ENCODE assay signal across 32 mouse cellular contexts in the genomic region with DNA sequence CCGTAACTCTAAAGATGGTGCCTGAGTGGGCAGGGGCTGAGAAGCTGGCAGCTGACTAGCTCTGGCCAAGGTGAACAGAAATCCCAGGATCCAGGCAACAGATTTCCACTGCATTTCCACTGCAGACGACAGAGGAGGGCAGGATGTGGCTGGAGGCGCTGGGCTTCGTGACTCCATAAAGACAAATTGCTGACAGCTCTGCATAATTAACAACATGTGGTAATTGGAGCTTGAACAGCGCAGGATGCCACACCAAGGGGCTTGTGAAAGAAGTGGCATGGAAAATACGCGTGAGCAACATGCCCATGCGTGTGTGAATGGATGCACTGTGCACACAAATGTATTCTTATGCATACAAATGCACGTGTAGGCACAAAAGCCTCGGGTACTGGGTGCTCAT.
DNase-seq lines count a peak whose midpoint lies in the region; ATAC-seq and TF ChIP-seq lines count a peak whose summit lies in the region.
"Had no signal": no experiment of that assay in that cellular context is flagged by ENCODE, and none has a peak within 500 bp of the region (broad histone marks: within the 10 kb centered on the region; RNA-seq: fewer than 3 reads in every experiment).

No protein-coding gene starts in this region.

- no peaks in the 10 kb centered on the region for H3K27me3 ChIP-seq in forebrain, embryonic 10.5 days (ENCODE audit: poor library complexity, severe bottlenecking)
- H3K27me3 ChIP-seq in forebrain, postnatal 0 days (ENCODE audit: insufficient read depth, low read length), result no peaks in the 10 kb centered on the region
- H3K27me3 ChIP-seq in hindbrain, postnatal 0 days (ENCODE audit: insufficient read depth, low read length), result no peaks in the 10 kb centered on the region
- no peaks in the 10 kb centered on the region for H3K27me3 ChIP-seq in hindbrain, embryonic 10.5 days (ENCODE audit: insufficient read depth, poor library complexity, severe bottlenecking)
- H3K27me3 ChIP-seq: CH12.LX; embryonic facial prominence, embryonic 12.5 days; liver, embryonic 12.5 days; midbrain, embryonic 15.5 days; Patski had no signal

- H3K27ac ChIP-seq in forebrain, embryonic 10.5 days, result peak overlapping the region; percentile 20; the same call in 1 of the 2 replicates
- no peak overlapping the region for H3K27ac ChIP-seq in forebrain, postnatal 0 days (ENCODE audit: low read depth, low read length)
- H3K27ac ChIP-seq in hindbrain, postnatal 0 days, result no peak overlapping the region
- H3K27ac ChIP-seq in hindbrain, embryonic 10.5 days, result no peak overlapping the region; the same call in 1 of the 2 replicates
- H3K27ac ChIP-seq: embryonic facial prominence, embryonic 12.5 days; gastrocnemius, adult 2 months; kidney, postnatal 0 days; liver, embryonic 12.5 days; midbrain, embryonic 15.5 days; stomach, postnatal 0 days had no signal

- no peak overlapping the region for H3K9ac ChIP-seq in forebrain, postnatal 0 days
- no peak overlapping the region for H3K9ac ChIP-seq in hindbrain, postnatal 0 days (replicated peaks; ENCODE audit: low read length)
- H3K9ac ChIP-seq: embryonic facial prominence, embryonic 12.5 days; liver, embryonic 12.5 days; liver, postnatal 0 days; midbrain, embryonic 15.5 days had no signal

- peaks cover 5% of the 10 kb centered on the region for H3K4me1 ChIP-seq in forebrain, embryonic 10.5 days
- H3K4me1 ChIP-seq in forebrain, postnatal 0 days (ENCODE audit: insufficient read depth), result no peaks in the 10 kb centered on the region
- no peaks in the 10 kb centered on the region for H3K4me1 ChIP-seq in hindbrain, postnatal 0 days (ENCODE audit: insufficient read depth, low read length)
- peaks cover 27% of the 10 kb centered on the region for H3K4me1 ChIP-seq in hindbrain, embryonic 10.5 days (replicated peaks)
- H3K4me1 ChIP-seq: embryonic facial prominence, embryonic 12.5 days; liver, embryonic 12.5 days; megakaryocyte, embryonic 14.5 days had no signal

- TF ChIP-seq CTCF in forebrain, postnatal 0 days (IDR thresholded peaks at IDR 0.05; ENCODE audit: low read depth), result no peak
- no peak for TF ChIP-seq CTCF in hindbrain, postnatal 0 days (IDR thresholded peaks at IDR 0.05; ENCODE audit: low read depth)

- DNase-seq in forebrain, embryonic 10.5 days (ENCODE audit: extremely low spot score, low spot score), result no peak
- DNase-seq in forebrain, postnatal 0 days, result no peak
- DNase-seq in hindbrain, postnatal 0 days (ENCODE audit: low spot score), result peak; percentile 31
- DNase-seq in hindbrain, embryonic 10.5 days (ENCODE audit: low spot score), result no peak
- DNase-seq in retina, postnatal 1 day, result peak; percentile 74
- no peak for DNase-seq in retina, embryonic 14.5 days (ENCODE audit: low spot score)
- no peak for DNase-seq in cerebellum, adult 9-11 months
- no peak for DNase-seq in MN1 (ENCODE audit: low spot score)
- DNase-seq: adrenal gland, postnatal 14 days; cerebellum, adult 2 months; cerebellum, postnatal 25 days; gastrocnemius, adult 2 months; gastrocnemius, postnatal 36 days; heart, adult 18-20 months; heart, postnatal 36 days; kidney, adult 8-10 months; kidney, postnatal 4 days; liver, postnatal 0 days; lung, postnatal 4 days; right cerebral cortex, postnatal 4 days; thymus, adult 18-20 months; thymus, postnatal 25 days had no signal

- H3K4me3 ChIP-seq in forebrain, embryonic 10.5 days, result no peak overlapping the region
- H3K4me3 ChIP-seq in forebrain, postnatal 0 days (ENCODE audit: low read depth, low read length), result no peak overlapping the region
- H3K4me3 ChIP-seq in hindbrain, postnatal 0 days (ENCODE audit: low read length), result no peak overlapping the region
- H3K4me3 ChIP-seq in hindbrain, embryonic 10.5 days, result no peak overlapping the region
- H3K4me3 ChIP-seq: embryonic facial prominence, embryonic 12.5 days; gastrocnemius, adult 2 months; liver, embryonic 12.5 days; midbrain, embryonic 15.5 days had no signal

- no peaks in the 10 kb centered on the region for H3K9me3 ChIP-seq in forebrain, embryonic 10.5 days
- no peaks in the 10 kb centered on the region for H3K9me3 ChIP-seq in forebrain, postnatal 0 days (ENCODE audit: low read length)
- no peaks in the 10 kb centered on the region for H3K9me3 ChIP-seq in hindbrain, postnatal 0 days (ENCODE audit: low read length)
- H3K9me3 ChIP-seq in hindbrain, embryonic 10.5 days, result no peaks in the 10 kb centered on the region
- H3K9me3 ChIP-seq: embryonic facial prominence, embryonic 12.5 days; liver, embryonic 12.5 days; megakaryocyte, embryonic 14.5 days; midbrain, embryonic 15.5 days had no signal

- no peak overlapping the region for H3K4me2 ChIP-seq in forebrain, postnatal 0 days (ENCODE audit: low read depth)
- no peak overlapping the region for H3K4me2 ChIP-seq in hindbrain, postnatal 0 days (ENCODE audit: low read depth, low read length)
- H3K4me2 ChIP-seq: embryonic facial prominence, embryonic 12.5 days; heart, embryonic 11.5 days; liver, embryonic 12.5 days; midbrain, embryonic 15.5 days had no signal

- no peaks in the 10 kb centered on the region for H3K36me3 ChIP-seq in forebrain, embryonic 10.5 days (replicated peaks)
- H3K36me3 ChIP-seq in forebrain, postnatal 0 days (ENCODE audit: insufficient read depth), result no peaks in the 10 kb centered on the region
- no peaks in the 10 kb centered on the region for H3K36me3 ChIP-seq in hindbrain, postnatal 0 days (ENCODE audit: insufficient read depth, low read length)
- H3K36me3 ChIP-seq in hindbrain, embryonic 10.5 days, result no peaks in the 10 kb centered on the region
- H3K36me3 ChIP-seq: embryonic facial prominence, embryonic 12.5 days; liver, embryonic 12.5 days; midbrain, embryonic 15.5 days had no signal

- ATAC-seq in forebrain, postnatal 0 days, result no peak
- no peak for ATAC-seq in hindbrain, postnatal 0 days
- ATAC-seq: intestine, embryonic 16.5 days; liver, embryonic 12.5 days; liver, postnatal 0 days; midbrain, embryonic 15.5 days; Patski had no signal

- WGBS in forebrain, embryonic 10.5 days, result 80% methylated on average over 10 of the region's 10 CpGs
- WGBS in forebrain, postnatal 0 days, result 49% methylated on average over 10 of the region's 10 CpGs
- WGBS in hindbrain, postnatal 0 days, result 38% methylated on average over 10 of the region's 10 CpGs
- WGBS in hindbrain, embryonic 10.5 days, result 77% methylated on average over 10 of the region's 10 CpGs

Comparison
In these comparisons a context has a peak if more than half of its experiments do, and no peak if none do; other contexts are left out.
1. DNase-seq: peak in hindbrain, postnatal 0 days (single experiment) and retina, postnatal 1 day (single experiment); none in forebrain, embryonic 10.5 days (single experiment), forebrain, postnatal 0 days (single experiment), hindbrain, embryonic 10.5 days (single experiment), retina, embryonic 14.5 days (single experiment), cerebellum, adult 9-11 months (single experiment) and MN1 (single experiment).